Mouse (Mus musculus) embryonic facial prominence, embryonic 10.5 days (tissue): ENCODE measurements around the gene Csrp3. TPM values are rescaled to one million over a fixed set of nuclear protein-coding genes. Genes with fewer than 3 reads are reported as not detected.

Experiments used
- polyA plus RNA-seq: library from polyadenylated mRNA; unstranded; fragments of >200 nt; fragmentation: Nextera tagmentation; extraction: Ambion mirVana; gene quantifications from 2 replicates; pipeline ENCODE4 v1.2.1, GENCODE M21; 2016

Csrp3 gene
- polyA plus RNA-seq, 1 experiment from 2014 or later: 0.57 TPM

Other genes with a start within 250 kb of the Csrp3 start
- gene Mrgprb3, start 204.2 kb downstream of the Csrp3 start, polyA plus RNA-seq: not detected in 2 replicates
- gene Zdhhc13, start 59.0 kb downstream of the Csrp3 start, polyA plus RNA-seq: 30.5 and 32.1 TPM in 2 replicates
- gene E2f8, start 33.6 kb upstream of the Csrp3 start, polyA plus RNA-seq: 15.7 and 16.8 TPM in 2 replicates
- 11.5 and 13.2 TPM in 2 replicates for gene Nav2, start 60.7 kb upstream of the Csrp3 start, polyA plus RNA-seq